Mouse (Mus musculus) forebrain, postnatal 0 days (tissue): ENCODE results near the gene Fbxw8. TPM values are rescaled to one million over a fixed set of nuclear protein-coding genes. Genes with fewer than 3 reads are reported as not detected.

Experiments used
- ATAC-seq: fragments of 200-750 bp; cut with Nextera tagmentation; 2 replicates; pipeline ENCODE4 v1.8.0; 2017; ENCODE audit warnings: mild to moderate bottlenecking, moderate library complexity
- DNase-seq: peaks from one replicate; pipeline ENCODE4 v3.0.0-alpha.2; 2015
- H3K27ac ChIP-seq: fragments of 300-500 bp; sonication (generic); 2 replicates; pipeline ENCODE4 v1.5.1; 2014; ENCODE audit warnings: low read depth, mild to moderate bottlenecking, antibody characterized with exemption, low read length, moderate library complexity, mixed read lengths
- H3K27me3 ChIP-seq: fragments of 300-500 bp; sonication (generic); 2 replicates; pipeline ENCODE4 v1.6.1; 2014; ENCODE audit warnings: mild to moderate bottlenecking, low read length, mixed read lengths; ENCODE audit not compliant: insufficient read depth
- H3K36me3 ChIP-seq: fragments of 300-500 bp; sonication (generic); 2 replicates; pipeline ENCODE4 v1.6.1; 2014; ENCODE audit warnings: mild to moderate bottlenecking, moderate library complexity; ENCODE audit not compliant: insufficient read depth
- H3K4me1 ChIP-seq: fragments of 300-500 bp; sonication (generic); 2 replicates; pipeline ENCODE4 v1.6.1; 2014; ENCODE audit warnings: antibody characterized with exemption; ENCODE audit not compliant: insufficient read depth
- H3K4me2 ChIP-seq: fragments of 300-500 bp; sonication (generic); 2 replicates; pipeline ENCODE4 v1.6.1; 2014; ENCODE audit warnings: low read depth, mild to moderate bottlenecking, moderate library complexity
- H3K4me3 ChIP-seq: fragments of 300-500 bp; sonication (generic); 2 replicates; pipeline ENCODE4 v1.5.1; 2014; ENCODE audit warnings: low read depth, low read length, mixed read lengths
- H3K9ac ChIP-seq: fragments of 300-500 bp; sonication (generic); 2 replicates; pipeline ENCODE4 v1.6.1; 2014; ENCODE audit warnings: mild to moderate bottlenecking
- H3K9me3 ChIP-seq: fragments of 300-500 bp; sonication (generic); 2 replicates; pipeline ENCODE4 v1.6.1; 2016; ENCODE audit warnings: low read length
- CTCF ChIP-seq: sonication (generic); IDR thresholded peaks from 2 replicates; pipeline ENCODE4 v1.5.1; 2016; ENCODE audit warnings: antibody characterized with exemption, control low read depth, low read depth
- WGBS: fragments of 180-500 bp; shearing (Covaris S2); extraction: QIAGEN DNeasy Blood & Tissue Kit; methylation state at CpG from one replicate; pipeline ENCODE4 v1.1.7; 2014; 5-methylcytosine and 5-hydroxymethylcytosine counted together
- polyA plus RNA-seq: library from polyadenylated mRNA; unstranded; fragments of >200 nt; fragmentation: Nextera tagmentation; extraction: Ambion mirVana; gene quantifications from 2 replicates; pipeline ENCODE4 v1.2.1, GENCODE M21; 2015
- total RNA-seq: library from RNA; depleted of rRNA; stranded (reverse); fragments of >200 nt; gene quantifications from 2 replicates; pipeline ENCODE4 v1.2.3, GENCODE M21; 2014

The Fbxw8 gene
- total and polyA plus RNA-seq, 2 experiments from 2014 or later, result 16.4 to 51.0 TPM

DNA sequence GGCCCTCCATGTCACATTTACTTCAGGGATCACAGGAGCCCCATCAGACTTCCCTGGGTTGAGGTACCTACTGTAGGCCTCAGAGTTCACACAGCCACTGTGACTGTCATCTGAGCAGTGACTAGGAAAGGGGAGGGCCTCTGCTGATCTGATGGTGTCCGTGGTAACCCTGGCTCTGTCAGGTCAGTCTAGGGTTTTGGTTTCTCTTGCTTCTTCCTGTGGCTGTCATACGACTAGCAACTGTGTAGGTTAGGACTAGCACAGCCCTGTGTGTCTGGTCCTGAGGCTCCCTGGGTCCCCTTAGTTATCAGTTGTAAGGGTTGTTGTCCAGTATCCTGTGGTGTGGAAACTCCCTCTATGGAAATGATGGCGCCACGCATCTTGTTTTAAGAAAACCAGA, 104.5 kb downstream of the Fbxw8 start:
- Histone ChIP-seq H3K4me3 (no peak overlapping the region), H3K9me3 (no peaks in the 10 kb centered on the region), H3K4me2 (no peak overlapping the region), H3K36me3 (no peaks in the 10 kb centered on the region), H3K4me1 (no peaks in the 10 kb centered on the region), H3K27ac (no peak overlapping the region), H3K27me3 (no peaks in the 10 kb centered on the region), H3K9ac (no peak overlapping the region)
- ATAC-seq (no peak), DNase-seq (no peak)
- 87% methylated on average over 4 of the region's 4 CpGs for WGBS
- no peak for TF ChIP-seq CTCF

DNA sequence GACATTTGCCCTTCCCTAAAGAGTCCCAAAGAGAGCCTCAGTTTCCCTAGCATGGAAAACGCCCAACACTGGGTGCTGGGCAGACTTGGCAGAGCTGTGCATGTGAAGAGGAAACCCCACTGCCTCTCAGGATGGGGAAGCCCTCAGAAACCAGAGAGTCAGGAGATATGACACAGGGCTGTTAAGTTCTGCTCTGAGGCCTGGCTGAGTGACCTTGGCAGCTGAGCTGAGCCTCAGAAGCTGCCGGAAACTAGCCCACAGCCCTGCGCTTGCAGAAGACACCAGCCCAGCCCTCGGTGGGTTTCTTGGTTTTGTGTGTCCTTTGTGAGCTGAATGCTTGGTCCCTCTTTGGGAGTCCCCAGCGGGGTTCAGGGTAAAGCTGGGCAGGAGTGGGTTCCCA, 106.3 kb downstream of the Fbxw8 start:
- H3K4me3 ChIP-seq, result no peak overlapping the region
- H3K9me3 ChIP-seq, result no peaks in the 10 kb centered on the region
- no peak overlapping the region for H3K9ac ChIP-seq
- DNase-seq (no peak), ATAC-seq (no peak)
- H3K27me3 ChIP-seq, result no peaks in the 10 kb centered on the region
- H3K27ac ChIP-seq, result no peak overlapping the region
- no peak overlapping the region for H3K4me2 ChIP-seq
- no peaks in the 10 kb centered on the region for H3K4me1 ChIP-seq
- 85% methylated on average over 5 of the region's 5 CpGs for WGBS
- TF ChIP-seq CTCF, result no peak
- H3K36me3 ChIP-seq, result no peaks in the 10 kb centered on the region

GRCm38 (mm10) chr5:118048412-118048811, 106.9 kb downstream of the Fbxw8 start:
- TF ChIP-seq CTCF, result no peak
- Histone ChIP-seq H3K27ac (no peak overlapping the region), H3K9me3 (no peaks in the 10 kb centered on the region), H3K36me3 (no peaks in the 10 kb centered on the region), H3K4me1 (no peaks in the 10 kb centered on the region), H3K4me3 (no peak overlapping the region), H3K9ac (no peak overlapping the region), H3K4me2 (no peak overlapping the region), H3K27me3 (no peaks in the 10 kb centered on the region)
- DNase-seq (no peak), ATAC-seq (no peak)
- 88% methylated on average over 4 of the region's 4 CpGs for WGBS

DNA sequence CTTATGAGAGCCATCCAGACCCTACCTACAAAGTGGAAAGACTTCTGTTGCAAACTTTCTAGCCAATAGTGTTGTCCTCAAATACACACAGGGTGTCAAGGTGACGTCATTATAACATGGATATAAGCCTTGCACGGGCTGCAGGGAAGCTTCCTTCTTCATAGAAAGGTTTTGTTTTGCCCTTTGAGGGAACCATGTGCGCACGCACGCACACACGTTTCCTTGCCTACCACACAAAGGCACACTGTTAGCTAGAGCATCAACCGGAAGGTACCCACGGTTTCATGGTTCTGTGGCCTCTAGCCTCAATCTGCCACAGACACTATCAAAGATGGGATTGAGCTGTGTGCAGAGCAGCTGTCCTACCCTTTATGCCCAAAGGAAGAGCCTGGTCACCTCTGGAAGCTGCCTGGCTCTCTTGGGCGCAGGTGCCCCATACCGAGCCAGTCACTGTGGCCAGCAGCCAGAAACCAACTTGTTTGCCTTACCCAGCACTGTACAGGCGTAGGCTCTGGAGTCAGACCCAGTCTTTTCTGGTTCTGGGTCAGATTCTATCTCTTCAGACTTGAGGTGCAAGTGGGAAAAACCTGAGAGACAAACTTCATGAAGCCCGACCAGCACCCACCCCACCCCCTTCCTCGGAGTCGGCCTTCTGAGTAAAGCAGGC, 108.0 kb downstream of the Fbxw8 start:
- H3K27ac ChIP-seq, result no peak overlapping the region
- ATAC-seq (no peak), DNase-seq (no peak)
- no peak overlapping the region for H3K9ac ChIP-seq
- no peaks in the 10 kb centered on the region for H3K36me3 ChIP-seq
- WGBS, result 87% methylated on average over 14 of the region's 14 CpGs
- no peak overlapping the region for H3K4me3 ChIP-seq
- no peak for TF ChIP-seq CTCF
- no peak overlapping the region for H3K4me2 ChIP-seq
- no peaks in the 10 kb centered on the region for H3K9me3 ChIP-seq
- H3K4me1 ChIP-seq, result no peaks in the 10 kb centered on the region
- H3K27me3 ChIP-seq, result no peaks in the 10 kb centered on the region

- Histone ChIP-seq H3K36me3 (no peaks in the 10 kb centered on the region), H3K27me3 (no peaks in the 10 kb centered on the region), H3K9me3 (no peaks in the 10 kb centered on the region), H3K4me3 (no peak overlapping the region), H3K9ac (no peak overlapping the region), H3K4me2 (no peak overlapping the region), H3K4me1 (no peaks in the 10 kb centered on the region), H3K27ac (no peak overlapping the region)
- WGBS, result 97% methylated on average over 9 of the region's 9 CpGs
- ATAC-seq (no peak), DNase-seq (no peak)
- TF ChIP-seq CTCF, result no peak
Observed at GRCm38 (mm10) chr5:118045385-118045784, 109.9 kb downstream of the Fbxw8 start.

DNA sequence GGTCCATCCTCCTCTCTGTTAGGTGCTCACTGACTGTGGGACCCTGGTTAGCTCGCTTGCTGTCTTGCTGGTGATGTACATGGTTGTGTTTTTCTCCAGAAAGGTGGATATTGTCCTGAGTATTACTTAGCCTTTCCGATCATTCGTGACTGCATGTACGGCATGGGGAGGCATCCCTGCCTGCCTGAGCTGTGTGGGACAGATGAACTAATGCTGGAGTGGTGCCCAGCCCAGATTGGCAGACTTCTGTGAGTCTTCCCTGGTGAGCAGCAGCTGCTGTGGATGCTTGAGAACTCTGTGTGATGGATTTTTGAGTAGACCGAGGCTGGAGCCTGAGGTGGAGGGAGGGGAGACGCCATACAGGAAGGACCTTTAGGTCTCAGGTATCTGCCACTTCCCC, 110.4 kb downstream of the Fbxw8 start:
- TF ChIP-seq CTCF, result no peak
- H3K27me3 ChIP-seq, result no peaks in the 10 kb centered on the region
- peak; percentile 32; the same call in 1 of the 2 replicates for ATAC-seq
- no peaks in the 10 kb centered on the region for H3K4me1 ChIP-seq
- no peak overlapping the region for H3K27ac ChIP-seq
- H3K36me3 ChIP-seq, result no peaks in the 10 kb centered on the region
- WGBS, result 56% methylated on average over 6 of the region's 6 CpGs
- DNase-seq, result peak; percentile 61
- no peaks in the 10 kb centered on the region for H3K9me3 ChIP-seq
- H3K4me2 ChIP-seq, result no peak overlapping the region
- H3K4me3 ChIP-seq, result no peak overlapping the region
- no peak overlapping the region for H3K9ac ChIP-seq

DNA sequence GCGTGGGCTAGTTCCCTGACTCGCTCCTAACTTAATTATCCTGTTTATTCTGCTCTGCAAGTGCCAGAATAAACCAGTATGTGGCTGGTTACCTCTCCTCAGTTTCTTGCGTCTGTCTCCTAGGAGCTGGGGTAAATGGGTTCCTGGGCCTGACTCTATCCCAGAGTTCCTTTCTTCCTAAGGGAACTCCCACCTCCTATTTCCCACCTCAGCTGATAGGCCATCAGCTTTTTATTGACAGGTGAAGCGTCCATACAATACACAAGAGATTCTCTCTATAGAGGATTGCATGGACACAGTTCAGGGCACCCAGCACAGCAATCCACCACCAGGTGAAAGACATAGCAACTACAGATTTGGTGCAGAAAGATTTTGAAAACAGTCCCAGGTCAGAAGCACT, 111.5 kb downstream of the Fbxw8 start:
- Histone ChIP-seq H3K4me2 (no peak overlapping the region), H3K4me3 (no peak overlapping the region), H3K4me1 (no peaks in the 10 kb centered on the region), H3K9ac (no peak overlapping the region), H3K27me3 (no peaks in the 10 kb centered on the region), H3K36me3 (no peaks in the 10 kb centered on the region), H3K9me3 (no peaks in the 10 kb centered on the region), H3K27ac (no peak overlapping the region)
- WGBS, result 80% methylated on average over 4 of the region's 4 CpGs
- no peak for TF ChIP-seq CTCF
- no peak for ATAC-seq
- no peak for DNase-seq
